Mouse (Mus musculus) ZHBTc4 (cell line): ENCODE results near the gene Sgip1.
A peak's percentile ranks its signal among the peaks of the same experiment; 100 is the strongest.

Source experiments
- DNase-seq: peaks from one replicate; pipeline ENCODE4 v3.0.0-alpha.2; 2011; ENCODE audit warnings: low read depth, low spot score

The Sgip1 gene

DNA sequence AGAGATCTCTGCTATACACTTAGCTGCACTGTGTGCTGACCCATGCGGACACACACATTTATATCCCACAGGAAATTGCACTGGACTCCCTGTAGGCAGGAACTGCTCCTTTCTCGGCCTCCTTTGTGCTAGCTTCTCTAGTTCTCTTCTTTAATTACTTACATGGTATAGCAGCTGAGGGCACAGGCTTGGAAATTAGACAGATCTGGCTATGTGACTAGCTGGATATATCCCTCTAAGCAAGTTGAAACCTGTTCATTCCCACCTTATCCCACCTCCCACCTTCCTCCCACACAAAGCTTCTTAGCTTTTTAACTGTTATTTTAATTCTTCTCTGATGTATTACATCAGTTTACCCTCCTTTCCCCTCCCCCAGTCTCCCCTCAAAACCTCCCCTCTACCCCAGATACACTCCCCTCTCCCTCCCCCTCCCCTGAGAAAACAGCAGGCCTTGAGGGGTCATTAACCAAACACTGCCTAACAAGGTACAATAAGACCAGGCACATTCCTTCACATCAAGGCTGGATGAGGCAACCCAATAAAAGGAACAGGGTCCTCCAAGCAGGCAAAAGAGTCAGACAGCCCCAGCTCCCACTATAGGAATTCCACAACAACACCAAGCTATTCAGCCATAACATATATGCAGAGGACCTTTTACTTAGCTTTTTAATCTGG is 34.6 kb downstream of the Sgip1 start:
- no peak for DNase-seq

DNA sequence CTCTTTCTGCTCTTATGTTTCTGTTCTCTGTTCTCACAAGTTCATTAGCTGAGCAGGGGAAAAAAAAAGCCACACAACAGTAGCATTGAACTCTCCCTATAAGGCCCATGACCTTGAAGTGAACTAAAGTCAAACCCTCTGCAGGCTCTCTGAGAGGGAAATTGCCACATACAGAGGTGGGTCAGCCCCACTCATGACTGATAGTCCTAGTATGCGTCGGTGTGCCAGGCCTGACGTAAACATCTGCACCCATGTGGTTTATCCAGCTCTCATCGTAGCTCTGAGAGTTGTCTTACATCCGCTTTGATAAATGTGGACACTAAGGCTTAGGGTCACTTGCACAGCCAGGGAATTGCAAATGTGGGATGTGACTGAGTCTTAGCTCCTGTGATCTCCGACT is 38.8 kb downstream of the Sgip1 start:
- DNase-seq, result no peak

DNA sequence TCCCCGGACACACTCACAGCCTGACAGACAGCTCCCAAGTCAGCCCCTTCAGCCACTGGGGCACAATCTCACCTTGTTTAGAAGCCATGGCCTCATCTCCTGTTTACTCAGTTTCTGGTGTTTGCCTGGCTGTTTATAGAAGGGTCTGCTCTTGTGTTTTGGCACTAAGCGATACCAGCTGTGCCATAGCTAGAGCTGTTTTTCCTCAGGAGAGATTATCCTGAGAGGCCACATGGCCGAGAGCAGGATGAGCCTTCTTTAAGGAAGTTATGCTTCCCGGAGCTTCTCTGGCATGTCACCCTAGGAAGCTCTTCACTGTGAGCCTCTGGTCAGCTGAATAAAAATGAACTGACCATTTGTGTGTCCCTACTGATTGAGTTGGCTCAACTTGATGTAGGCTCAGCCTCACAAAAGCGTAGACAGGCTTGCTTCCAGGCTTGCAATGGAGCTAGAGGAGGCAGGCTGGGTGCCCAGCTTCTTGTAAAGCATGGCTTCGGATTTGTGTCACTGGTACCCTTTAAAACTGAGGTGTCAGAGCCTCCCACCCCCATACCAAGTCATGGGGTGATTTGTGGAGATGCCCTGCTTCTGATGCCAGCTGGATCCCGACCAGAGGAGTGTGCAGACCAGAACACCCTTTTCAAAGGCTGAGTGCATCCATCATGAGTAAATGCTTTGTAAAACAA is 42.1 kb downstream of the Sgip1 start:
- DNase-seq, result no peak

DNA sequence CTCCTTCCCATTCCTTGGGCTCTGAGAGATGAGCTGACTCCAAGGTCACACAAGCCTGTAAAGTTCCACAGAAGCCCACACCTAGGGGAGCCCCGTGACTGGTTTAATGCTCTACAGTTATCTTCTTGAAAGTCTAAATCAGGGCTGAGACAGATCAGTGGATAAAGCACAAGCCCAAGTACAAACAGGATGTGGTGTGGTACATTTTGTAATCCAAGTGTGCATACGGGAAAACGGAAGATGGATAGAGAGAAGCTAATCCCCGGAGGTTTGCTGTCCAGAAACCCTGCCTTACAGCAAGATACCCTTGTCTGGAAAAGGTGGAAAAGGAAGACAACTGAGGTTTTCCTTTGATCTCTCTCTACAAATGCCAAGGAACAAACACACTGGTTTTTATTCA is 44.1 kb downstream of the Sgip1 start:
- DNase-seq, result no peak

DNA sequence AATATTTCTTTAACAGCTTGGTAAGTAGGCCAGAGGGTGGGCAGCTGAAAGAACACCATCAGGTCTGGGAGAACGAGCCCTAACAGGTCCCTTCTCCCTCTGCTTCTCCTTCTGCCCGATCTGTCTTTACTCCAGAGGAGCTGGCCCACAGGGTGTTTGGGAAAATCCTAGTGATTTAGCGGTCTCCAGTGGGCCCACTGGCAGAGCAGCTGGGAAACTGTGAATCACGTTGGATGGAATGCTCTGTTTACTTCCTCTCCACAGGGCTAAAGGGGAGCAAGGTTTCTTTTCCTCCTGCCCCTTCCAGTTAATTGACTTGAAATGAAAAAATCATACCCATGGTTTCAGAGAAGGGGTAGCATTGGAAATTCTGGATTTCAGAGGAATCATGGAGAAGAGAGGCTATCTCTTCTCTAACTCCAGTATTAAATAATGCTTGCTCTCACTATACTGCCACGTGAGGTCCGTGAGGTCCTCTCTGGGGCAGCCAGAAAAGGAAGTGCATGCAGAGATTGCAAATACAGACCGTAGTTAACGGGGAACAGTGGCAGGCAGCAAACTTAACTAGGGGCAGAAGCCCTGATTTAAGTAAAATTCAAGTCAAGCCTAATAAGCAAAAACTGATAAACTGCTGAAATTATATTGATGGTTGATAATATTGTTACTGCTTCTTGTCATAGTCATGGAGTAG is 51.1 kb downstream of the Sgip1 start:
- no peak for DNase-seq

DNA sequence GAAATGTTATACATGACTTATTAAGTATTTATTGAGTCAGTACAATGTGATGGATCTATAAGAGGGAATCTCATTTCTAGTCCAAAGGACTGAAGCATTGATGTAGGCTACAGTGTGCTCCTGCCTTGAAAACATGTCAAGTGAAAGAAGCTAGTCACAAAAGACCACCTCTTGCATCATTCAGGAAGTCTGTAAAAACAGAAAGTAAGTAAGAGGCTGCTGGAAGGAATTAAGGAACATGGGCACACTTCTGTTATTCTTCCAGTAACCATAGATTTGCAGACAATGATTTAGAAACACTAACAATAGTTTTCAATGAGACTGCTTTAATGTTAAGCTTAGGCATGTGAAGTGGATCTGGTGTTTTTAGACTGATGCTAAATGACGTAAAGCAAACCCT is 60.4 kb downstream of the Sgip1 start:
- DNase-seq, result no peak

DNA sequence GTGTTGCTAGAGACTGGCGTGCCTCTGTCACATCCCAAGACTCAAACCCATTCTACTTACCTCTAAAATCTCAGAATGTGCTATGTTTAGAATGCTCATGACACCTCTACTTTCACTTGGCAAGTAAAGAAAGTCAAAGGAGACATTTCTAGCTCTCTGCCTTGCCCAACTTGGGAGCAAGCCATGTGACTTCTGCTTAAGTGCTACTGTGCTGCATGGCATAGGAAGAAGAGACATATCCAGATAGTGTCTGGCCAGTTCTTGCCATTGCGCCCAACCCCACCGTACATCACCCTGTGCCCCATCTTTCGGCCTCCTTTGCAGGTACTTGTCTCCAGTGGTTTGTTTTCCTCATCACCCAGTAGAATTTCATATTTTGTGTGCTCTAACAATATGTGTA is 60.8 kb downstream of the Sgip1 start:
- DNase-seq, result no peak

DNA sequence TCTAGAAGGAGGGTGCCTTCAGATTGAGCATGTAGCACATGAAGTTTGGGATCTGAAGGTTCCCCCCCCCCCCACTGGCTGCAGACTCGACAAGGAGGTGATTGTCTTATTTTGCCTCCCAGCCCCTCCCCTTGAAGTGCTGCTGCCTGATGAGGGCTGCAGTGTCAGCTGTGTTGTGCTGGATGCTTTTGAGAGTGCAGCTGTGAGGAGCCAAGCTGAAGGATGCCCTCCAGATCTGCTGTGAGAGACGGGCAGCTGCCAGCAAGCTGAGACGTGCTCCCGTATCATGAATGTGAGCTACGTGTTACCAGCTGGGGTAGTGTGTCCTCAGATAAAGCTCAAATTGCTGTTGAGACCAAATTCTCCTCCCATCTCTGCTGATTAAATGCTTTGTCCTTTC is 63.5 kb downstream of the Sgip1 start:
- DNase-seq, result no peak

DNA sequence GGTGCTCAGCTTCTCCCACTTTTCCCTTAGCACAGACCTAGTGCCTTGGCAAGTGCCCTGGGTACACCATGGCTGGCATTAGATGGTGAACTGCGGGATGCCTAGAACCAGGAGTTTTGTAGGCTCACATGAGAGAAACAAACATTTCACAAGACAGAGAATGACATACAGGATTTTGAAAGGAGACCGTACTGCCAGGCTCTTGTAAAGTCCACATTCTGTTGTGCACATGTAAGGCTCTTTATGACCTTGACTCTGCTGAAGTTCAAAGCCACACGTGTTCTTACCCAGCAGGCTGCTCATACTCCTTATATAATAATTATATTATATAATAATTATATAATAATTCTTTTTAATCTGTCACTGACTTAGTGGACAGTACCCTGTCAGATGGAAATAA is 65.9 kb downstream of the Sgip1 start:
- DNase-seq, result no peak

DNA sequence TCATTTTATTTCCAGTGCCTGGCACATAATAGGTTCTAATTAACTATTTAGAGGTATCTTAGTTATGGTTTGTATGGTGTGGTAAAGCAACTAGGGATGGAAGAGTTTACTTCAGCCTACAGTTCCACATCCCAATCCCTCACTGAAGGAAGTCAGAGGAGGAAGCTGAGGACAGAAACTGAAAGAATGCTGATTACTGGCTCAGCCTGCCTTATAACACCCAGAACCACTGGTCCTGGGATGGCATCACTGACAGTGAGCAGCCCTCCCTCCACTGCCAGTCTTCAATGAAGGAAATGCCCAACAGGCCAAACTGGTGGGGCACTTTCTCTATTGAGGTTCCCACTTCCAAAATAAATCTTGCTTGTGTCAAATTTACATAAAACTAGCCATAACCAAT is 67.2 kb downstream of the Sgip1 start:
- no peak for DNase-seq

DNA sequence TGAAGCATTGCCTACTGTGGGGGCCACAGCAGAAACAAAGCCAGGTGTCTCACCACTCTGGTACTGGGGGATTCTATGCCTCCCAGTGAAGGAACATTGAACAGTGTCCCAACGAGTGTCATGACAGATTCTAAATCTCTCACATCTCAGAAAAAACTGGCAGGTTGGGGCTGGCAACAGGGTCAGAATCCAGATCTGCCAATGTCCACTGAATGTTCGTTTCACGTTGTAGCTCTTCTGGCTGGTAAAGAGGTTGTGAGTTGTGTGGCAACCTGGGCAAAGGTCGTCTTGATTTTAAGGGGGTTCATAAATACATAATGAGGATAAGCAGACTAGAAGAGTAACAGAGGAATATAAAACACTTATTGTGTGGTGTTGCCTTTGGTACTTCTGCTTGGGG is 68.2 kb downstream of the Sgip1 start:
- DNase-seq, result no peak

DNA sequence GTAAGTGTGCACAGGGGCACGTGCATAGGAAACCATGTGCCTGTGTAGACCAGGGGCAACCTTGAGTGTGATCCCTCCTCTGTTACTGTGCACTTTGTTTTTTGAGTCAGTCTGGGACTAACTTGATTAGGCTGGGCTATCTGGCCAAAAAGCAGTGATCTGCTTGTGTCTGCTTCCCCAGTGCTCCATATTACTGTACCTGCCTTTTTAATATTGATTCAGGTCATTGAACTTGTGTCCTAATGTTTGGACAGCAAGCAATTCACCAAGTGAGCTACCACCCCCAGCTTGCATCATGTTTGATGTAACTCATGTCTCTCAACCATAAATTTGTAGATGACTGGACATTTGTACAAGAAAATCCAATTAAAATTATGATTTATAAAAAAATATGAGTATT is 69.2 kb downstream of the Sgip1 start:
- DNase-seq, result no peak

DNA sequence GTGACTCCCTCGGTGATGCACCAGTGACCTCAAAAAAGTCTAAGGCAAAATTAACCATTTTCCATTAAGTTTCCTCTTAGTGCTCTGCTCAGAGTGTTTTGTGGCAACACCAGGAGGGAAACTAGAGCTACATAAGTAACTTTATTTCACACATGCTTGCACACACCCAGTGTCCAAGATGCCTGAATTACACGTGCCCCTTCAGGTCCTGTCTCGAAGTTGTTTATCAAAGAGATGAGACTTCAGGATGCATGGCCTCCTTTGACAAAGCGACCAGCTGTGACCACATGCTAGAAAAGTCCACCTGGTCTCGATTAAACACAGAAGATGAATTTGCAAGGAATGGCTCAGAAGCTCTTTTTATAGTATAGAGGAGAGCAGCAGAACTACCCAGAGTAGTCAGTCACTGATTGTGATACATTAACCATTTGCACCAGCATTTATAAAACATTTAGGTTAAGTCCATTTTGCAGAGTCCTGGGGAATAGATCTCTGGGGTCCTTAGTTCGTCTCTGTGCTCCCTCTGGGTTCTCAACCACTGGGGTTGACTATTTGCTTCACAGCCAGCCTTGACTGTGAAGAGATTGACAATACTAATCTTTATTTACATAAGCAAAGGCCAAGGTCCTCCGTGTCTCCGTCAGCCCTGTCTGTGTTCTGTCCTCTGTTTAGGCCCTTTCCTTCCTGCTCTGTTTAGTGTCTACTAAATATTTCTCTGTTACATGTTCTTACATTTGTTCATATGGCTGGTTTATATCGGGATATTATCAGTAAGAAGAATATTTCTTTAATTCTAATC is 70.1 kb downstream of the Sgip1 start:
- no peak for DNase-seq

DNA sequence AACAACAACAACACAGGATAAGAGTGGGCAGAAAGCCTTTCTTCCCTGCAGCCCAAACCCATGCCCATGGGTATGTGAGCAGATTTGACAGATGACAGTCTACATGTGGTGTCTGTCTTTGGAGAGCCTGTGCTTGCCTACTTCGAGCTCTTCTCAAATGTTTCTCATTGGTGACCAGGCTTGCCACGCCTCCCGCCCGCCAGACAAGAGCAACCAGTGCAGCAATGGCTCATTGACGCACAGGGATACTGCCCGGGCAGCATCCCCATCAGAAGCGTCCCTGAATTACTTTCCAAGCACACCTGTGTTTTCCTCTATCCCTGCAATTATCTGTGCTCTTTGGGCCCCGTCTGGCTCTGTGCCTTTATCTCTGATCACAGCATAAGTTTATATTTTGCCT is 72.2 kb downstream of the Sgip1 start:
- peak; percentile 63 for DNase-seq

DNA sequence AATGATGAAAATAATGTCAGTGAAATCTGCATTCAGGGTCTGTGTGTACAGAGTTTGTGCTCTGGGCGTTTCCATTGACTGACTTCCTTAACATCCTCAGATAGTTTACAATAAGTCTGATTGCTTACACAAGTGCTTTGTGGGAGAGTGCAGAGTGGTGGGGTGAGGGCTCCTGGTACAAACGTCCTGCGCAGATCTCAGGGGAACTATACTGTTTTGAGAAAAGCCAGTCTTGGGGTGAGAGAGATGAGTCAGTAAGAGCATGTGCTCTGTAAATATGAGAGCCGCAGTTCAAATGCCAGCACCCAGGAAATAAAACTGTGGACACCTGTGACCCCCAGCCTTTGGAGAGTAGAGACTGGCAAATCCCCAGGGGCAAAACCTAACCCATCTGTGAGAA is 80.7 kb downstream of the Sgip1 start:
- no peak for DNase-seq

DNA sequence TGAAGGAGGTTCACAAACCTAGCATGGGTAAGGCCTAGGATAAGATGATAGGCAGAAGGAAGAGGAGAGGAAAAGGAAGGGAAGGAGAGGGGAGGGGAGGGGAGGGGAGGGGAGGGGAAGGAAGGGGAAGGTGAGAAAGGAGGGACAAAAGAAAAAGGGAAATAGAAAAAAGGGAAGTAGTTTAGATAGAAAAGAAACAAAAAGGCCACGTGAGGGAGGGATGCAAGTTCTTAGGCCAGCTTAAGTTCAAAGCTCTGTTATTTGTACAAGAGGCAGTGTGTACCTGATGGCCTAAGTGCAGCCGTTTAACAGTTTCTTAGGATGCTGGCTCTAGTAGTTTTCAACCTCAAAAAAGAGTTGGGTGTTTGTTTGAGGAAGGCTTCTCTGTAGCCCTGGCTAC is 83.4 kb downstream of the Sgip1 start:
- no peak for DNase-seq

DNA sequence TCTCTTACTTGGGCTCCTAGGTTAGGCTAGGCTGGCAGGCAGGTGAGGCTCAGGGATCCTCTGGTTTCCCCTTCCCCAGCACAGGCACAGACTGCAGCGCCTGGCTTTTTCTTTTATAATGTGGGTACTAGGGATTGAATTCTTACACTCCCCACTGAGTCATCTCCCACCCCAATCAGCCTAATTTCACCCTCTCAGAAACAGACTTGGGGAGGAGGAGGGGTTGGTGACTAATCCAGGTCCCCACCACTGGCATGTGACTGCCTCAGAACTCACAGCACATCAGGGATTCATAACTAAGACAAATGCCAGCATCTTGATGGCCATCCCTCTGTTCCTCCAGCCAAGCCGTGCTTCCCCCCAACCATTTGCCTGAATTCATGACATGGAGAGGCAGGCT is 85.1 kb downstream of the Sgip1 start:
- no peak for DNase-seq

DNA sequence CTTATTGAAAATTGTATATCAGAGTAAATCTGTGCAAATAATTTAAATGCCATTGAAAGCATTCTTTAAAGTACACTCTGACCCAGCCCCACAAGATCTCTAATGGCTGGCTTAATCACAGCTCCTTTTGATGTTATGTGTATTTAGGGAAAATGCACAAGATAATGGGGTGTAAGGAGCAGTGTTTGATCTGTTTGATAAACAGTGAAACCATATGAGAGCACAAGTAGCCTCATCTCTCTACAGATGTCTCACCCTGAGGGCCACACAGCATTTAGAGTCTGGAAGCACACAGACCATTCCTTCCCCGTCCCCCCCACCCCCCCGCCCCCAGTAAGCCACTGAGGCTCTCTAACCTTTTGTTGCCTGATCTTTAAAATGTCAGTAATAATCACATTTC is 87.4 kb downstream of the Sgip1 start:
- DNase-seq, result no peak

DNA sequence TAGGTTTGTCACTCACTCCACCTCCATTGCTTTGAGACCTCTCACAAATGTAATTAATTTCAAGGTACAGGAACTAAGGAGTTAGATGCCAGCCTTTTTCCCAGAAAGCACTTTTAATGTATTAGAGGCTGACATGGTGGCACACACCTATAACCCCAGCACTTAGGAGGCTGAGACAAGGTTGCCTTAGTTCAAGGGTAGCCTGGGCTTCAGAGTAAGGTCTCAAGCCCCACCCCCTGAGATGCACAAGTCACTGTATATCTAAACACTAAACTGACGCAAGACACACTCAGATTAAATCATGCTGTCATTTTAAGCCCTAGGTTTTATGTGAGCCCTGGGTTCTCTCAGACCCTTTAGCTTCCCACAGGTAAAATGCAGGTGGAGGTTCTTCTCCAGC is 92.1 kb downstream of the Sgip1 start:
- no peak for DNase-seq

DNA sequence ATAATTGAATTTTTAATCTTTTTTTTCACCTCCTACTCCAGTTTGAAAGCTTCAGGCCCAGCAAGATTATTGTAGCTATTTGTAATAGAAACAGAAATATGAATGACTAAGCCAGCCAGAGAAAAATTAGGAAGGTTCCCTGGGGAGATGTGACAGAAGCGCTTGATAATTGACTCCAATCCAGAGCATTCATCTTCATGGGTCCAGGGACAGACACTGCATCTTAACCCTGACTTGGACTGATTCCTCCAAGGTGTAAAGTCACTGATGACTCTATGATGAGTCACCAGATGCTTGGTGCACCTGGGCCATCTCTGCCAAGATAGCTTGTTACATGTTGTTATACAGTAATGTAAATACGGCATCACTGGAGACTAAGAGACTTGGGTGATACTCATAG is 92.6 kb downstream of the Sgip1 start:
- no peak for DNase-seq

DNA sequence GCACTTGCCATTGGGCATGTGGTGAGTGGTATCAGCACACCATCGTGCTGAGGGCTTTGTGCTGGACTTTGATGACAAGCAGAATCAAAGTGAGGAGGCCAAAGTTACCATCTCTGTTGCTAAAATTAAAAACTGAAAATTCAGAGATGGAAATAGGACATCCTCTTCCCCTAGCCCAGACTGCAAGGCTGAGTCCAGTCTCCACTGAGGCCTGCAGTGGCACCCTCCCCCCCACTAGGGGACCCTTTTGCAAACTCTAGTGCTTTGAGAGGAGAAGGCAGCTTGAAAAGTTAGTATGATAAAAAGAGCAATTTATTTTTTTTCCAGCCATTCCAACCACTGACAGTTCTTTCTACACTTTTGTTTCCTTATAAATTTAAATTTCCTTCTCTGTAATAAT is 93.6 kb downstream of the Sgip1 start:
- no peak for DNase-seq

DNA sequence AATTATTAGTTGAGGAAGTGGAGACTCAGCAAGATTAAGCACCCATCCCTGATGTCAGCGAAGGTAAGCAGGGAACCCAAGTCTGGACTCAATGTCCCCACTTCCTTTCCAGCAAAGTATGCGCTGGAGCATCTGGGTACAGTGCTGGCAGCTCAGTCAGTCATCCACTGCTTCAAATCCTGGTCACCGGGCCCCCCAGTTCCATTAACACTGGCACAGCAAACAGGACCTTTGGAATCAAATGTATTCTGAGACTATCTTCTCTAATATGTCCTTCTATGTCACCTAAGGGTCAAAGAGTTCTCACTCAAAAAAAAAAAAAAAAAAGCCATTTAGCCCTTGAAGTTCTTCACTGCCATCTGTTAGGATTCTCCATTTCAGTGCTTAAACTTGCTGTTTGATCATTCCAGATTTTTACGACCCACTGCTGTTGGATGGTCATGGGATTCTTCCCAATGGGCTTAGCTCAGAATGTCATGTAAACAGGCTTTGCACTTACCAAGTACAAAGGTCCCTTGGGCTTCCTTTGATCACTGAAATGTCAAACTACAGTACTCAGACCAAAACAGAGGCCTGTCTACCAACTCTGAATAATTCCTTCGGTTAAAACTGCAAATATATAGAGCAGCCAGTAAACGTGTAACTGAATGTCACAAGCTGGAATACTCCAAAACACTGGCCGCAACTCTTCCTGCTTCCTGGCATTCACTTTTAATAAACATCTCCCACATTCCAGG is 99.1 kb downstream of the Sgip1 start:
- no peak for DNase-seq
